In genomic region chr3:32101391-32101790, GRCm38 (mm10) we compare ENCODE assay signal across 34 mouse cellular contexts.
"Had no signal": no experiment of that assay in that cellular context is flagged by ENCODE, and none has a peak within 500 bp of the region (broad histone marks: within the 10 kb centered on the region; RNA-seq: fewer than 3 reads in every experiment).

No protein-coding gene starts in this region.

- H3K4me2 ChIP-seq: heart, embryonic 12.5 days; heart, embryonic 13.5 days; heart, embryonic 15.5 days; hindbrain, embryonic 12.5 days; hindbrain, embryonic 13.5 days; hindbrain, embryonic 14.5 days; hindbrain, embryonic 15.5 days; intestine, embryonic 15.5 days; kidney, embryonic 15.5 days had no signal

- H3K27me3 ChIP-seq: heart, embryonic 12.5 days; heart, embryonic 13.5 days; heart, embryonic 15.5 days; hindbrain, embryonic 12.5 days; hindbrain, embryonic 13.5 days; hindbrain, embryonic 15.5 days; intestine, embryonic 15.5 days; kidney, embryonic 15.5 days had no signal

- ATAC-seq: hindbrain, postnatal 0 days; inflammation-experienced regulatory T-cells, adult 6 months; intestine, embryonic 15.5 days; intestine, embryonic 16.5 days; intestine, postnatal 0 days had no signal

- H3K4me1 ChIP-seq: heart, embryonic 10.5 days; heart, embryonic 12.5 days; heart, embryonic 15.5 days; hindbrain, embryonic 10.5 days; hindbrain, embryonic 12.5 days; hindbrain, embryonic 13.5 days; hindbrain, embryonic 15.5 days; intestine, embryonic 15.5 days; kidney, embryonic 15.5 days had no signal

- DNase-seq: heart, adult 2 months; heart, postnatal 10 days; heart, postnatal 14 days; heart, postnatal 36 days; heart, postnatal 4 days; kidney, adult 11 months; kidney, adult 18-20 months; kidney, adult 2 months; kidney, adult 8-10 months; kidney, adult 9 months; kidney, postnatal 10 days; kidney, postnatal 14 days; kidney, postnatal 25 days; kidney, postnatal 36 days; kidney, postnatal 4 days; layer of hippocampus, adult 9-11 months; layer of hippocampus, postnatal 36 days had no signal

- H3K4me3 ChIP-seq: heart, adult 2 months; heart, embryonic 10.5 days; heart, embryonic 12.5 days; heart, embryonic 13.5 days; heart, embryonic 15.5 days; hindbrain, embryonic 10.5 days; hindbrain, embryonic 12.5 days; hindbrain, embryonic 13.5 days; hindbrain, embryonic 15.5 days; intestine, embryonic 15.5 days; kidney, embryonic 15.5 days; layer of hippocampus, adult 2 months had no signal

- H3K9ac ChIP-seq: heart, embryonic 12.5 days; heart, embryonic 13.5 days; heart, embryonic 15.5 days; hindbrain, embryonic 12.5 days; hindbrain, embryonic 13.5 days; hindbrain, embryonic 14.5 days; hindbrain, embryonic 15.5 days; intestine, embryonic 15.5 days; kidney, embryonic 15.5 days had no signal

- H3K9me3 ChIP-seq: heart, embryonic 10.5 days; heart, embryonic 12.5 days; heart, embryonic 13.5 days; heart, embryonic 15.5 days; hindbrain, embryonic 10.5 days; hindbrain, embryonic 12.5 days; hindbrain, embryonic 13.5 days; hindbrain, embryonic 15.5 days; intestine, embryonic 15.5 days; kidney, embryonic 15.5 days had no signal

- H3K27ac ChIP-seq: heart, adult 2 months; heart, embryonic 10.5 days; heart, embryonic 13.5 days; heart, embryonic 15.5 days; hindbrain, embryonic 10.5 days; hindbrain, embryonic 12.5 days; hindbrain, embryonic 13.5 days; hindbrain, embryonic 14.5 days; hindbrain, embryonic 15.5 days; hindbrain, postnatal 0 days; intestine, embryonic 15.5 days; kidney, embryonic 15.5 days; kidney, postnatal 0 days; layer of hippocampus, adult 2 months had no signal

- H3K36me3 ChIP-seq: heart, embryonic 10.5 days; heart, embryonic 12.5 days; heart, embryonic 13.5 days; heart, embryonic 15.5 days; hindbrain, embryonic 10.5 days; hindbrain, embryonic 12.5 days; hindbrain, embryonic 13.5 days; hindbrain, embryonic 15.5 days; intestine, embryonic 15.5 days; kidney, embryonic 15.5 days had no signal
